Mouse (Mus musculus) urinary bladder, postnatal 10 days (tissue): Measurements from ENCODE around the gene Rpl22.

Experiments used
- DNase-seq: peaks from one replicate; pipeline ENCODE4 v3.0.0; 2022; ENCODE audit warnings: low spot score

Rpl22 gene

GRCm38 (mm10) chr4:152296874-152297861, 28.4 kb upstream of the Rpl22 start, which contains the start of gene Icmt:
TSS of gene Icmt (plus strand) at chr4:152297227.
- DNase-seq = peak; percentile 99

DNA sequence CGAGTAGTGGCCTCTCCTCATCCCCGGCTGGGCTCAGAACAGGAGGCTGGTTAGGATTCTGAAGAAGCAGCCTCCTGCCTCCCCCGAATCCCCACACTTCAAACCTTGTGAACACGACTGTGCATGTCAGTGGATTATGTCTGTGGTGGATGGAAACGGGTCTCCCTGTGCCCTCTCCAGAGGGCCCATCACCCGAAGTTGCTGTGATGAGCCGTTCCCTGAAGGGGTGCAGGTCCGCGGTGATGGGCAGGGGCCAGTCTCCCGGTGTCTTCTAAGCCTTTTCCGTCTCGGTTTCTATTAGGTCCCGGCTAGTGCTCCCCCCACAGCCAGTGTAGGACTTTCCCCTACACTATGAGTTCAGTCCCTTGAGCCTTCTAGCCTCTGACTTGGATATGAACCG, 26.7 kb upstream of the Rpl22 start:
- no peak for DNase-seq

- no peak for DNase-seq
These were observed 25.2 kb upstream of the Rpl22 start for GRCm38 (mm10) chr4:152300375-152300774.

DNA sequence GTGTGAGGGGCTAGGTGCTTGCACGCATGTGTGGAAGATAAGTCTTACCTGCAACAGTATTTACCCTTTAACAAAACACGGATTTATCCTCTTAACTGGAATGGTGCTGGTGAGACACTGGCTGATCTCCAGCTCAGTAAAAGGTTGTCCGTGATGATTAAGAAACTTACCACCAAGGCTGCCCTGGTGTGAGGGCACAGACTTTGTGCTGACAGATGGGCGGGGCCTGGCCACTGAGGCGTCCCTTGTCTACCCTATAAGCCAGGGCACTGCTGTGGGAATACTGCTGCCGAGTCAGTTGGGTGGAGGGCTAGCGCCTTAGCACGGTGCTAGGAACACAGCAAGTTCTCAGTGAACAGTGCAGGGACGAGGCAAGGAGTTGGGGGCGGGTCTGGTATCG, 23.5 kb upstream of the Rpl22 start:
- DNase-seq = no peak

GRCm38 (mm10) chr4:152303172-152303571, 22.4 kb upstream of the Rpl22 start:
- no peak for DNase-seq

DNA sequence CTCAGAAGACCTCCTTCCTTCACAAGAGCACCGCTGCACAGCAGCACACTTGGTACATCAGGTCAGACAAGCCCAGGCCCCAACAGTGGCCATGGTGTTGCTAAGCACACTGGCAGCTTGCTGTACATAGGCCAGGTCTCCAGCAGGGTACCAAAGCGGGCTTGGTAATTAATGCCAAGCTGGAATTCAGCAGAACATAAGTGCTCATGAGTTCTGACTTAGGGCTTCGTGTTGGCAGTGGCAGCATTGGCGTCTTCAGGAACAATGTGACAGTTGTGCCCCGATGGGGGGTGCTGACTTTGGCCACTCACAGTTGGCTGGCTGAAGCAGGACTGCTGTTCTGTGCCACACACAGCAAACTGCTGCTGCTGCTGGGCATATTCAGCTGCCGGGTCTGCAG, 20.9 kb upstream of the Rpl22 start:
- DNase-seq = no peak

DNA sequence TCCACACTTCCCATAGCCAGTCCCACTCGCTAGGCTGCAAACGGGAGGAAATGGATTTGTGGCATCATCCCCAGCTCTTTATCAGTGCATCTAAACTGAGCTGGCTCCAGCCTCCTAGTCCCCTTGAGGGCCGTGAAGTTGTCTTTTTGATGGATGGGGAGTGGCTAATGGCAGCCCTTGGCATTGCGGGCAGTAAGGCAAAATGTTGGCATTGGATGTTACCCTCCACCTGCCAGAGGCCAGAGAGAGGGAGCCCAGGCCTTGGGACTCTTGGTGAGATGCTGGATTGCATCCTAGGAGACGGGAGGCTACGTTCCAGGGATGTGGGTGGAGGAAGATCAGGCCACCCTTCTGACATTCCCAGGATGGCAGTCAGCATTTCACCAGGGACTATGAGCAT, 19.6 kb upstream of the Rpl22 start:
- no peak for DNase-seq

- DNase-seq = no peak
These were observed 18.0 kb upstream of the Rpl22 start for GRCm38 (mm10) chr4:152307542-152307941.

DNA sequence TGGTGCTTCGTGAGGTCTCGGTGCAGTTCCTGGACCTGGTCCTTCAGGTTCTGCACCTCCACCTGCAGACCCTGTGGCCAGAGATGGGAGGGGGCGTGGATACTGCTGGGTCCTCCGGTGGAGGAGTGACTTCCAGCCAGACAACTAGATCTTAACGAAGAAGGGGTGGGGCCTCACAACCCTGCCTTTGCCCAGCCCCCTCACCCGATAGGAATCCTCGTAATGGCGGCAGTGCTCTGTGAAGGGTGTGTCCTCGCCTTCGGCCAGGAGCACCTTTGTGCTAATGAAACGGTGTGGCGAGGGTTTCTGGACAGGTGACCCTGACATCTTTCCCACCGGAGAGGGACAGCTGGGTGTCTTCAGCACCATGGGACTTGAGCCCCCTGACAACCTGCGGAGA, 13.4 kb upstream of the Rpl22 start:
- DNase-seq = no peak

GRCm38 (mm10) chr4:152313211-152313632, 12.3 kb upstream of the Rpl22 start:
- DNase-seq = no peak

DNA sequence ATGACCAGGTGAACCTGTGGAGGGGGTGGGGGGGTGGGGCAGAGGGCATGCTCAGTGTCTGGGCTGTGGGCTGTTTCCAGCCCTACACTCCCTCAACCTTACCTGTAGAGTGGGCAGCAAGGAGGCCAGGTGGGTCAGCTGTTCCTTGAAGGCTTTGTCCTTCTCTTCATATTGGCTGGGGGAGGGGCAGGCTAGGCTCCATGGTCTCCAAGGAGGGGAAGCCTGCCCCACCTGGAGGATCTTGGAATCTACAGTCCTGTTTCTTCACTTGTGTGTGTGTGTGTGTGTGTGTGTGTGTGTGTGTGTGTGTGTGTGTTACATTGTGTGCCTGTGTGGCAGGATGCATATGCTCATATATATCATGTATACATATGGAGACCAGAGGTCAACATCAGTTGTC, 11.6 kb upstream of the Rpl22 start:
- no peak for DNase-seq

DNA sequence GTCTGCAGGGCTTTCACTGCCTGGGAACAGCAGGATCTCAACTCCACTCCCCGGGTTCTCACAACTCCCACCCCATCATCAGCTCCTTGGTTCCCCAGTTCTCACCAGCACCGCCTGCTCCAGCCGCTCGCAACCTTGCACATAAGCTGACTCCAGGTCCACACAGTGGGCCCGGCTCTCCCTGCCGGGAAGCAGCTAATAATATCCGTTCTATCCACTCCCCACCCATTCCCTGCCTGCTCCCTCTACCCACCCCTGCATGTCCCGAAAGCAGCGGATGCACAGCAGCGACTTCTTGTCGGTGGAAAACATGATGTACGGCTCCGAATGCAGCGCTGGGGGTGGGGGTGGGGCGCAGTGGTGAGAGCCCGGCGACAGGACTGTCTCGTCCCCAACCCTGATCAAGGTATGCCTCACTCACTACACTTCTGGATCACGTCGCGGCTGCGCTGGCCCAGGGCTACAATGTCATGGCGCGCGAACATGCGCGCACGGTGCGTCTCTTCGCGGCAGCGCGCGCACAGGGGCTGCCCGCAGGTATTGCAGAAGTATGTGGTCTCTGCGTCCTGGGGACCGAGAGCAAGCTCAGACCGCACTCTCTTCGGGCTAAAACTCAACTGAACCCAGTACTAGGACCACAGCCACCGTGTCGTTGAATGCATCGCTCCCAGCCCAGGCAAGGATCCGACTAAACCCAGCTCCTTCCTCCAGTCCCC, 9.9 kb upstream of the Rpl22 start:
- DNase-seq = no peak

DNA sequence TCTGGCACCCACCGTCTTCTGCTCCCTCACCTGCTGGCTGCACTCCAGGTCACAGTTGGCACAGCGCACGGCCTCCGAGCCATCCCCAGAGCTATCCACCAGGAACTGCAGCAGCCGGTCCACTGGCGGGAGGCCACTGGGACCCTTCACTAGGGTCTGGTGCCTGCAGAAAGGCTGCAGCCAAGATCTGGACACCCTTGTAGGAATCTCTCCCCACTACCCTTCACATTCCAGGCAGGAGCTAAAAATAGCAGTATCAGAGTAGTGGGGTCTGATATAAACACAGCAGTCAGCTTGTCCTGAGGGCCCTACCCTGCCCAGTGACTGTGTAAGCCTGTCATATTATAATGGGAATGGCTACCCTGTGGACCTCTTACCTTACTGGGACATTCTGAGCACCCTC, 7.9 kb upstream of the Rpl22 start:
- no peak for DNase-seq

- DNase-seq = no peak
These were observed 6.9 kb upstream of the Rpl22 start, which contains the start of gene Rnf207 for GRCm38 (mm10) chr4:152318517-152319234. TSS of gene Rnf207 (minus strand) at chr4:152318993.

DNA sequence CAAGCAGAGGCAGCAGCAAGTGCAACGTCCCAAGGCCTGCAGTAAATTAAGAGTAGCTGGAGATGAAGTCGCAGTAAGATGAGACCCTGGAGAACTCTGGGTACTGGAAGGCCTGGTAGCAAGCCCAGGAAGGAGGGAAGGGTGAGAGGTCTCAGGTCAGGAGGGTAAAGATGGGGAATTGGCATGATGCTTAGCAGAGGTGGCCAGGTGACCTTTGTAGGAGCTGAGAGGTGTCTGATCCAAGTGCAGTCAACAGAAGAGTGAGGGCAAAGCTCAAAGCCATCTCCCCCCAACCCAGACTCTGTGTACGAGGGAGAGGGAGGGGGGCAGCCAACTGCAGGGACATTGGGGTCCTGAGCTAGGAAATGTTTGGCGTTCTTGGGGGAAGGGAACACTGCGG, 4.1 kb upstream of the Rpl22 start:
- no peak for DNase-seq

DNA sequence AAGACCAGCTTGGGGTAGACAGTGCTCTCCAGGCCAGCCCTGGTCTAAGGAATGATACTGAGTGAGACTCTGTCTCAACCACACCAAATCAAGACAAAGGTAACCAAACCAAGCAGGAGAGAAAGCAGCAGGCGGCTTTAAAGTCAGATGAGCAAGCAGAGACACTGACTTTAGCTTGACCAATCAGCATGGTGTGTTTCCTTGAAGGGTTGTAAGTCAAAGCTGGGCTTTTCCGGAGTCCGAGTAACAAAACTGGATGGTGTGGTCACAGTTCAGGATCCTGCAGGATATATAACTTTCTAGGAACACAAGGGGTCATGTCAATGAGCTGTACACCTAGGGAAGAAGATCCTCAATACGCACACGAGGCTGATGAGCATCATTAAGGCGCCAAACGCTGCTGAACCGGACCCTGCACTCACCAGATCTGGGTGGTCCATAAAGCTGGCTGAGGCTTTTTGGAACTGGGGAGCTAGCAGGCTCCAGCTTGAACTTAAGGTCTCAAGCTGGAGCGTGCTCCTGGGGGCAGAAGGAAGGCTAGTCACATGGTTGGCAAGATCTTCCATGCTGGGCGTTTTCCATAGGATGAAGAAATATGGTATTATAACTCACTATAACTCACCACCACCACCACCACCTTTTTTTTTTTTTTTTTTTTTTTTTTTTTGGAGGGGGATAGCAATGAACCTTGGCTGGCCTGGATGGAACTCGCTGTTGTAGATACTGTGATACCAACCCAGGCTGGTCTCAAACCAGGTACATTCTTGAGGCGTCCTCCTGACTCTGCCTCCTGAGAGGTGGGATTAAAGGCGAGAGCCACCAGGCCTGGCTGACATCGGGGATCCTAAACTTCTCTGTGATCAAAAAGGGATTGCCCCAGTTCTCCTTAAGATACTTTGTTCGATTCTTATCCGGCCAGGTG, 640 bp upstream of the Rpl22 start:
- no peak for DNase-seq

DNA sequence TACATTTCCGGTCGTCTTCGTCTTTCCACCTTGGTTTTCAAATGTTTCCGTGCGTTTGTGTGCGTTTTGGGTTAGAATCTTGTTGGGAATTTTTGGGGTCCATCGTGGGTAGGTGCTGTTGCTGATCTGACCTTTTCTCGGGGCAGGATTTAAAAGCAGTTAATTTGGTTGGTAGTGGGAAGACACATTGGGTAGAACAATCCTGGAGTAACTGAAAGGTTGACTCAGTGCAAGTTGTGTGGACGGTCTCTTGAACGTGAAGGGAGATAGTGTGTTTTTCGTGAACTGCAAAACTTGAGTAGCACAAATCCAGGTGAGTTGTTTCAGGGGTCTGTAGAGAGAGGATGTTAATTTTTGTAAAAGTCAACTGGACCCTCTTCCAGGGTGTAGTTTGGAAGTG, 1.0 kb downstream of the Rpl22 start:
- no peak for DNase-seq

DNA sequence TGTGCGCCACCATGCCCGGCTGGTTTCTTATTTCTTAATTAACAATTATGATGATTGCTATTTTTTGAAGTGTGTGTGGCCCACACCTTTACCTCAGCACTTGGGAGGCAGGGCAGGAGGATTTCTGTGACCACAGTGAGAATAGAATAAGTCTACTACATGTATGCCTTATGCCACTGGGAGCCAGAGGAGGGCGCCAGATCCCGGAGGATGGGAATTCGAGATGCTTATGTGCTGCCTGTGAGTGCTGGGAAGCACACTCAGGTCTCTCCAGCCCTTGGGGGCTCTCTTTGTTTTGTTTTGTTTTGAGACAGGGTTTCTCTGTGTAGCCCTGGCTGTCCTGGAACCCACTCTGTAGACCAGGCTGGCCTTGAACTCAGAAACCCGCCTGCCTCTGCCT, 3.1 kb downstream of the Rpl22 start:
- DNase-seq = no peak

DNA sequence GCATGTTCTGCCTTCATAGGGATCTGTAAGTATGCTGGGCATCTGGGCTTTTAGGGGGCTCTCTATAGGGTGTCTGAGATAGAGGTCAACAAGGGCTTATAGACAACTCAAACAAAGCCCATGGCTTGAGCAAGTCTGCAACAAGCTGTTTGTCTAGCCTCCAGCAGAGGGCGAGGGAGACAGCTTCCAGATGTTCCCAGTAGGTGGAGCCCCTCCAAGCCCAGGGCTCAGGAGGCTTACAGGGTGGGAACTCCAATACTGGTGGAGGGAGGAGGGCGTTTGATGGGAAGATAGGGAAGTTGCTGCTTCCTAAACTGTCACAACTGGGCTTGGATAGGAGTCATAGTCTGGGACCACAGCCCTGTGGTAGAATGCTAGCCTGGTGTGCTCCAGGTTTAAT, 7.4 kb downstream of the Rpl22 start:
- DNase-seq = no peak

- DNase-seq = no peak
These were observed 8.0 kb downstream of the Rpl22 start for GRCm38 (mm10) chr4:152333587-152333986.

- DNase-seq = no peak
These were observed 12.2 kb downstream of the Rpl22 start for GRCm38 (mm10) chr4:152337772-152338171.
